Mouse (Mus musculus) intestine, embryonic 15.5 days (tissue): Measurements from ENCODE around the gene Krtap2-4. TPM values are rescaled to one million over a fixed set of nuclear protein-coding genes. Genes with fewer than 3 reads are reported as not detected.
A peak's percentile ranks its signal among the peaks of the same experiment; 100 is the strongest.

ENCODE experiments used
- ATAC-seq: fragments of 200-750 bp; cut with Nextera tagmentation; 2 replicates; pipeline ENCODE4 v1.8.0; 2017; ENCODE audit warnings: moderate TSS enrichment, moderate library complexity
- H3K27ac ChIP-seq: fragments of 300-500 bp; sonication (generic); 2 replicates; pipeline ENCODE4 v1.5.1; 2015; ENCODE audit warnings: mild to moderate bottlenecking, inconsistent platforms
- H3K27me3 ChIP-seq: fragments of 300-500 bp; sonication (generic); replicated peaks from 2 replicates; pipeline ENCODE4 v1.6.1; 2015; ENCODE audit warnings: inconsistent platforms
- H3K36me3 ChIP-seq: fragments of 300-500 bp; sonication (generic); 2 replicates; pipeline ENCODE4 v1.6.1; 2015; ENCODE audit warnings: inconsistent platforms
- H3K4me1 ChIP-seq: fragments of 300-500 bp; sonication (generic); replicated peaks from 2 replicates; pipeline ENCODE4 v1.6.1; 2015; ENCODE audit warnings: inconsistent platforms
- H3K4me2 ChIP-seq: fragments of 300-500 bp; sonication (generic); replicated peaks from 2 replicates; pipeline ENCODE4 v1.6.1; 2015; ENCODE audit warnings: mild to moderate bottlenecking, inconsistent platforms
- H3K4me3 ChIP-seq: fragments of 300-500 bp; sonication (generic); replicated peaks from 2 replicates; pipeline ENCODE4 v1.5.1; 2015; ENCODE audit warnings: inconsistent platforms
- H3K9ac ChIP-seq: fragments of 300-500 bp; sonication (generic); 2 replicates; pipeline ENCODE4 v1.6.1; 2015; ENCODE audit warnings: inconsistent platforms
- H3K9me3 ChIP-seq: fragments of 300-500 bp; sonication (generic); 2 replicates; pipeline ENCODE4 v1.6.1; 2016; ENCODE audit warnings: inconsistent platforms
- WGBS: fragments of 180-500 bp; shearing (Covaris S2); methylation state at CpG from one replicate; pipeline ENCODE4 v1.1.7; 2015; 5-methylcytosine and 5-hydroxymethylcytosine counted together
- polyA plus RNA-seq: library from polyadenylated mRNA; unstranded; fragments of >200 nt; fragmentation: Nextera tagmentation; extraction: Ambion mirVana; gene quantifications from 2 replicates; pipeline ENCODE4 v1.2.1, GENCODE M21; 2015

Gene Krtap2-4
- polyA plus RNA-seq, 1 experiment from 2014 or later, result not detected

DNA sequence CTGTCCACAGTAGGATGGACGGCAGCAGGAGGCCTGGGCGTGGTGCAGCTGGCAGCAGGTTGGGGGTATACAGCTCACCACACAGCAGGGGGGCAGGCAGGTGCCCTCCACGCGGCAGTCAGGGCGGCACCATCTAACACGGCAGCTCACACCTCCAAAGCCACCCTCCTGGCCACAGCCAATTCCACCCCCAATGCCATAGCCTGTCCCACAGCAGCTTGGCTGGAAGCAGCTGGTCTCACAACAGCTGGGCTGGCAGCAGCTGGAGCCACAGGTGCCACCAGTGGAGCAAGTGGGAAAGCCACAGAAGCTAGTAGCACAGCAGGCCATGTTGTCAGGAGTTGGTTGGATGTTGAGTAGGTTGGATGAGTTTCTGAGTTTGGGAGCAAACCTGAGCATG is 34.0 kb downstream of the Krtap2-4 start, which contains the start of gene Krtap1-5:
Gene Krtap1-5 (minus strand): TSS at position 381 of the 400 bp plus-strand sequence.
- Histone ChIP-seq H3K4me2 (no peak within 1 kb of the TSS), H3K27ac (no peak within 1 kb of the TSS), H3K9ac (no peak within 1 kb of the TSS), H3K4me1 (no peaks in the 10 kb centered on the region), H3K4me3 (no peak within 1 kb of the TSS), H3K27me3 (no peaks in the 10 kb centered on the region), H3K36me3 (no peaks in the 10 kb centered on the region), H3K9me3 (no peaks in the 10 kb centered on the region)
- WGBS, result 95% methylated on average over 6 of the region's 6 CpGs
- no peak for ATAC-seq

DNA sequence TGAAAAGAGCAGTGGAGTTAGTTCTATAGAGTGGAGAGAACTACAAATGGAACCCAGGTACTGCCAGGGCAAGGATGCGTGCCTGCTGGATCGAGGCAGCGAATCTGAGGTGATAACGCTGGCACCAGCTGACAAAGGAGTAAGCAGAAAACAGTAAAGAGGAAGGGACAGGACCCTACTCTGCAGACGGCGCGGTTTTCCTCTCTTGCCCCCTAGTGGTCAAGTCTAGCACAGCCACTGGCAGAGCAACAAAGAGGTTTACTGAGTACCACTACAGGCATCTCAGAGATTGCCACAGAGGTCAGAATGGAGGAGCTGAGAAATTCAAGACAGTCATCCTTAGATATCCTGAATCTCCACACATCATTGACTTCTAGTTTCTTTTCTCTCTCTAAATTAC is 40.5 kb downstream of the Krtap2-4 start:
- Histone ChIP-seq H3K27me3 (no peaks in the 10 kb centered on the region), H3K9me3 (no peaks in the 10 kb centered on the region), H3K9ac (no peak overlapping the region), H3K27ac (no peak overlapping the region), H3K4me2 (peak overlapping the region; percentile 40; the same call in 1 of the 2 replicates), H3K36me3 (no peaks in the 10 kb centered on the region), H3K4me3 (no peak overlapping the region), H3K4me1 (no peaks in the 10 kb centered on the region)
- peak; percentile 75; the same call in 1 of the 2 replicates for ATAC-seq
- 2% methylated on average over 7 of the region's 7 CpGs for WGBS

DNA sequence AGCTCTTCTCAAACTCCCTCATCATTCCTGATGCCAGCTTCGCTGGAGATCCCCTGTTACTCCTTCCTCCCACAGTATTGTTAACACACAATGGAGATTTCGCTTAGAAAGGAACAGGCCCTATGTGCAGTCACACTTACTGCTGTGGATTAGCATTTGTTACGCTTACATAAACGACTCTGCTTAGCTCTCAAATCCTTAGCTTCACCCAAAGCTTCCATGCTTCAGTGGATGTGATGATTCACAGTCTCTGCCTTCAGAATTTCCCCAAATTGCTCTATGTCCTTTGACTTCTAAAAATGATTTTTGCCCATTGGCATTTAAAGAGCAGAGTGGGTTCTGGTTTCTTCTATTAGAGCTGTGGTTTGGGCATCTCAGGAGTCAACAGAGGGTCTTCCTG is 41.5 kb downstream of the Krtap2-4 start:
- Histone ChIP-seq H3K27ac (no peak overlapping the region), H3K9me3 (no peaks in the 10 kb centered on the region), H3K9ac (no peak overlapping the region), H3K4me3 (no peak overlapping the region), H3K4me1 (no peaks in the 10 kb centered on the region), H3K4me2 (no peak overlapping the region), H3K36me3 (no peaks in the 10 kb centered on the region), H3K27me3 (no peaks in the 10 kb centered on the region)
- no peak for ATAC-seq
- WGBS, result 72% methylated on average over 4 of the region's 4 CpGs

DNA sequence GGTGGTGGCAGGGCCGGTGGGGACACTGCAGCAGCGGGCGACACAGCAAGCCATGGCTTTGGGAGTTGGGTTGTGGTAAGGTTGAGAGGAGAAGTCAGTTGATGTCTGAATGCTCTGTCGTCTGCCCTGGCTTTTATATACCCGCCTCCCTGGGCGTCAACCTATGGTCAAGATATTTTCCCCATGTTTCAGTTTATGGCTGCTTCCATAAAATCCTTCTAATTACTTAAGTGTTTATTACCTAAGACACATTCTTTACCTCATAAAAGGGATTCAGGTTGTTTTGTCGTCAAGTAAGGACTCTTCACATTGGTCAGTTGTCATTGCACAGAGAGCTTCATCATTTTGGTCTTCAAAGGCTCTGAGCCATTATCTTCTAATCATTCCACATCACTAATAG is 48.1 kb downstream of the Krtap2-4 start, which contains the start of gene Krtap3-1:
Gene Krtap3-1 (minus strand): TSS at position 101 of the 400 bp plus-strand sequence.
- no peak within 1 kb of the TSS for H3K4me3 ChIP-seq
- no peak within 1 kb of the TSS for H3K27ac ChIP-seq
- H3K9ac ChIP-seq, result no peak within 1 kb of the TSS
- H3K36me3 ChIP-seq, result no peaks in the 10 kb centered on the region
- H3K4me2 ChIP-seq, result no peak within 1 kb of the TSS
- ATAC-seq, result no peak
- H3K27me3 ChIP-seq, result no peaks in the 10 kb centered on the region
- no peaks in the 10 kb centered on the region for H3K4me1 ChIP-seq
- no peaks in the 10 kb centered on the region for H3K9me3 ChIP-seq
- 77% methylated on average over 7 of the region's 7 CpGs for WGBS

Other genes starting within 250 kb of the Krtap2-4 start
- 0.09 TPM in 1 of 2 replicates, not detected in the other for gene Krt28, start 239.9 kb downstream of the Krtap2-4 start, polyA plus RNA-seq
- gene Krt10, start 225.5 kb downstream of the Krtap2-4 start, polyA plus RNA-seq, result 18.3 and 21.2 TPM in 2 replicates
- not detected in 2 replicates for gene Krt12, start 192.6 kb downstream of the Krtap2-4 start, polyA plus RNA-seq
- 64.3 and 72.9 TPM in 2 replicates for gene Krt20, start 176.7 kb downstream of the Krtap2-4 start, polyA plus RNA-seq
- 12.2 and 13.1 TPM in 2 replicates for gene Krt23, start 121.7 kb downstream of the Krtap2-4 start, polyA plus RNA-seq
- not detected in 2 replicates for gene Krt39, start 93.5 kb downstream of the Krtap2-4 start, polyA plus RNA-seq
- gene Krt40, start 71.7 kb downstream of the Krtap2-4 start, polyA plus RNA-seq, result not detected in 2 replicates
- gene Krtap3-3, start 64.0 kb downstream of the Krtap2-4 start, polyA plus RNA-seq, result not detected in 2 replicates
- not detected in 2 replicates for gene Krtap3-2, start 58.0 kb downstream of the Krtap2-4 start, polyA plus RNA-seq
- gene Gm11939, start 55.4 kb downstream of the Krtap2-4 start, polyA plus RNA-seq, result not detected in 2 replicates
- gene Krtap3-1, start 48.2 kb downstream of the Krtap2-4 start, polyA plus RNA-seq, result 0.30 TPM in 1 of 2 replicates, not detected in the other
- gene Krtap1-5, start 33.8 kb downstream of the Krtap2-4 start, polyA plus RNA-seq, result not detected in 2 replicates
- gene Krtap1-4, start 31.2 kb downstream of the Krtap2-4 start, polyA plus RNA-seq, result not detected in 2 replicates
- gene Krtap1-3, start 23.5 kb downstream of the Krtap2-4 start, polyA plus RNA-seq, result not detected in 2 replicates
- gene Krtap9-3, start 16.7 kb downstream of the Krtap2-4 start, polyA plus RNA-seq, result not detected in 2 replicates
- gene Gm11938, start 11.5 kb downstream of the Krtap2-4 start, polyA plus RNA-seq, result not detected in 2 replicates
- not detected in 2 replicates for gene Gm11937, start 4.7 kb downstream of the Krtap2-4 start, polyA plus RNA-seq
- gene Gm11562, start 5.6 kb upstream of the Krtap2-4 start, polyA plus RNA-seq, result not detected in 2 replicates
- not detected in 2 replicates for gene Krtap4-1, start 13.4 kb upstream of the Krtap2-4 start, polyA plus RNA-seq
- not detected in 2 replicates for gene Krtap4-2, start 20.2 kb upstream of the Krtap2-4 start, polyA plus RNA-seq
- not detected in 2 replicates for gene Krtap4-7, start 29.2 kb upstream of the Krtap2-4 start, polyA plus RNA-seq
- not detected in 2 replicates for gene Gm11555, start 35.4 kb upstream of the Krtap2-4 start, polyA plus RNA-seq
- gene Gm11563, start 44.1 kb upstream of the Krtap2-4 start, polyA plus RNA-seq, result not detected in 2 replicates
- not detected in 2 replicates for gene Krtap4-6, start 51.1 kb upstream of the Krtap2-4 start, polyA plus RNA-seq
- gene Gm14190, start 75.9 kb upstream of the Krtap2-4 start, polyA plus RNA-seq, result not detected in 2 replicates
- gene Gm14180, start 119.4 kb upstream of the Krtap2-4 start, polyA plus RNA-seq, result not detected in 2 replicates
- gene Gm11595, start 158.1 kb upstream of the Krtap2-4 start, polyA plus RNA-seq, result not detected in 2 replicates
- gene Krtap4-8, start 165.9 kb upstream of the Krtap2-4 start, polyA plus RNA-seq, result not detected in 2 replicates
- not detected in 2 replicates for gene Krtap4-9, start 170.4 kb upstream of the Krtap2-4 start, polyA plus RNA-seq
- not detected in 2 replicates for gene Gm11596, start 178.6 kb upstream of the Krtap2-4 start, polyA plus RNA-seq
- gene Gm11569, start 184.1 kb upstream of the Krtap2-4 start, polyA plus RNA-seq, result not detected in 2 replicates
- not detected in 2 replicates for gene Gm11554, start 189.6 kb upstream of the Krtap2-4 start, polyA plus RNA-seq
- not detected in 2 replicates for gene Krtap4-13, start 195.0 kb upstream of the Krtap2-4 start, polyA plus RNA-seq
- not detected in 2 replicates for gene Gm11564, start 200.8 kb upstream of the Krtap2-4 start, polyA plus RNA-seq
- not detected in 2 replicates for gene 2300003K06Rik, start 223.2 kb upstream of the Krtap2-4 start, polyA plus RNA-seq
- gene Krtap4-16, start 236.8 kb upstream of the Krtap2-4 start, polyA plus RNA-seq, result not detected in 2 replicates
- gene Gm11568, start 243.1 kb upstream of the Krtap2-4 start, polyA plus RNA-seq, result not detected in 2 replicates
- gene Gm11559, start 249.6 kb upstream of the Krtap2-4 start, polyA plus RNA-seq, result not detected in 2 replicates